Mouse (Mus musculus) kidney, adult 9 months (tissue): Measurements from ENCODE around the gene Rin3.
A peak's percentile ranks its signal among the peaks of the same experiment; 100 is the strongest.

Source experiments
- DNase-seq: peaks from one replicate; pipeline ENCODE4 v3.0.0; 2022

The Rin3 gene

GRCm38 (mm10) chr12:102302831-102303351 lies 20.0 kb downstream of the Rin3 start:
- peak; percentile 66 for DNase-seq

GRCm38 (mm10) chr12:102303867-102304266 lies 21.0 kb downstream of the Rin3 start:
- DNase-seq = no peak

GRCm38 (mm10) chr12:102305069-102305836 lies 22.4 kb downstream of the Rin3 start:
- DNase-seq = peak; percentile 85

GRCm38 (mm10) chr12:102308001-102308456 lies 25.2 kb downstream of the Rin3 start:
- peak; percentile 71 for DNase-seq

GRCm38 (mm10) chr12:102308457-102309011 lies 25.7 kb downstream of the Rin3 start:
- DNase-seq = peak; percentile 54

- no peak for DNase-seq
These were observed 26.4 kb downstream of the Rin3 start for GRCm38 (mm10) chr12:102309099-102309799.

- no peak for DNase-seq
These were observed 26.9 kb downstream of the Rin3 start for GRCm38 (mm10) chr12:102309800-102310195.

- no peak for DNase-seq
These were observed 27.4 kb downstream of the Rin3 start for GRCm38 (mm10) chr12:102310261-102310660.

GRCm38 (mm10) chr12:102311454-102311853 lies 28.6 kb downstream of the Rin3 start:
- no peak for DNase-seq

GRCm38 (mm10) chr12:102319150-102319549 lies 36.3 kb downstream of the Rin3 start:
- DNase-seq = peak; percentile 27

GRCm38 (mm10) chr12:102319899-102320298 lies 37.1 kb downstream of the Rin3 start:
- peak; percentile 72 for DNase-seq

GRCm38 (mm10) chr12:102320322-102320721 lies 37.5 kb downstream of the Rin3 start:
- DNase-seq = no peak

- no peak for DNase-seq
These were observed 38.3 kb downstream of the Rin3 start for GRCm38 (mm10) chr12:102321064-102321728.

- DNase-seq = peak; percentile 53
These were observed 39.0 kb downstream of the Rin3 start for GRCm38 (mm10) chr12:102321855-102322254.

GRCm38 (mm10) chr12:102323392-102323791 lies 40.5 kb downstream of the Rin3 start:
- peak; percentile 44 for DNase-seq

GRCm38 (mm10) chr12:102324156-102324885 lies 41.5 kb downstream of the Rin3 start:
- DNase-seq = no peak

- no peak for DNase-seq
These were observed 42.0 kb downstream of the Rin3 start for GRCm38 (mm10) chr12:102324886-102325220.

GRCm38 (mm10) chr12:102326753-102327340 lies 44.0 kb downstream of the Rin3 start:
- no peak for DNase-seq

- peak; percentile 34 for DNase-seq
These were observed 44.7 kb downstream of the Rin3 start for GRCm38 (mm10) chr12:102327525-102327924.

- no peak for DNase-seq
These were observed 45.2 kb downstream of the Rin3 start for GRCm38 (mm10) chr12:102328090-102328489.

GRCm38 (mm10) chr12:102330188-102330587 lies 47.3 kb downstream of the Rin3 start:
- DNase-seq = no peak

GRCm38 (mm10) chr12:102330731-102331130 lies 47.9 kb downstream of the Rin3 start:
- DNase-seq = no peak
